Mouse (Mus musculus) layer of hippocampus, postnatal 25 days (tissue): ENCODE results near the gene H2-Eb2. TPM values are rescaled to one million over a fixed set of nuclear protein-coding genes. Genes with fewer than 3 reads are reported as not detected.

ENCODE experiments used
- DNase-seq, 2 experiments: peaks; one replicate each; pipeline ENCODE4 v3.0.0; 2022; ENCODE audit warnings: mixed read lengths in 2 of 2, low spot score in 1 of 2; ENCODE audit errors: extremely low spot score in 1 of 2
- total RNA-seq, 2 experiments: library from RNA; stranded (reverse); gene quantifications; 2 replicates each; pipeline ENCODE4 v1.2.3; 2021

The H2-Eb2 gene
- total RNA-seq = not detected

DNA sequence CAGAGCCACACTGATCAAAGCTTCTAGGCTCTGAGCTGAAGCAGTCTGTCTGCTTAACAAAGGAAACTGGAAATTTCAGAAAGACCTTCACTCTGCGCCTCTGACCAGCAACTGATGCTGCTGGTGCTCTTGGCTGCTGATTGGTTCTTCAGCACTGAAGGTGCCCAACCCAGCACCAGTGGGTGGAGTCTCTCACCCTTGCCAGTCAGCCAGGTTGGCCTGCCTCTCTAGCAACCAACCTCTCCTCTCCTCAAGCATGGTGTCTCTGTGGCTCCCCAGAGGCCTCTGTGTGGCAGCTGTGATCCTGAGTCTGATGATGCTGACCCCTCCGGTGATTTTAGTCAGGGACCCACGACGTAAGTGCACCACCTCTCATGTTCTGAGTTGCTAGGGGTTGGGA lies at the start of gene H2-Eb2:
Gene H2-Eb2 (plus strand): TSS at position 230 of the 400 bp plus-strand sequence.
- DNase-seq = no peak

DNA sequence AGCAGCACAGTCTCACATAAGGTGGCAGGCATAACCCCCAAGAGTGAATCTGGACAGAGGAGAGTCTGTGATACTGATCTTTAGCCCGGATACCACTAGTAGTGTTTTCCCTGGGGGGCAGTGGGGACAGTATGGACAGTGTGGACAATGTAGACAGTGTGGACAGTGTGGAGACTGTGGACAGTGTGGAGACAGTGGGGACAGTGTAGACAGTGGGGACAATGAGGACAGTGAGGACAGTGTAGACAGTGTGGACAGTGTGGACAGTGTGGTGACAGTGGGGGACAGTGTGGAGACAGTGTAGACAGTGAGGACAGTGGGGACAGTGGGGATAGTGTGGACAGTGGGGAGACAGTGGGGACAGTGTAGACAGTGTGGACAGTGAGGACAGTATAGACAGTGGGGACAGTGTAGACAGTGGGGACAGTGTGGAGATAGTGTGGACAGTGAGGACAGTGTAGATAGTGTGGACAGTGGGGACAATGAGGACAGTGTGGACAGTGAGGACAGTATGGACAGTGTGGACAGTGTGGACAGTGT lies 44.9 kb upstream of the H2-Eb2 start:
- DNase-seq = no peak

DNA sequence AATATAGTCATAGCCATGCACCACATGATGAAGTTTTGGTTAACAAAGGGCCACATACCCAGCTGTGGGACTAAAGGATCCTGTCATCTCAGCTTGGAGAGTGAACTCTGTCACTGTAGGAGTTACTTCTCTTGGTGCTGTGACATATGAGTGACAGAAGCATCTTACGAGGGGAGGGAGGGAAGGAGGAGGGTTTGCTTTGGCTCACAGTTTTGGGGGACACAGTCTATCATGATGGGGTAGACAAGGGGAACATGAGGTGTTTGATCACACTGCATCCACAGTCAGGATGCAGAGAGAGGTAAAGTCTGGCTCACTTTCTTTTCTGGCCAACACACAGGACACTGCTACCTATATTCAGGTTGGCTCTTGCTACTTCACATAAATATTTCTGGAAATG lies 43.6 kb upstream of the H2-Eb2 start:
- DNase-seq = no peak

DNA sequence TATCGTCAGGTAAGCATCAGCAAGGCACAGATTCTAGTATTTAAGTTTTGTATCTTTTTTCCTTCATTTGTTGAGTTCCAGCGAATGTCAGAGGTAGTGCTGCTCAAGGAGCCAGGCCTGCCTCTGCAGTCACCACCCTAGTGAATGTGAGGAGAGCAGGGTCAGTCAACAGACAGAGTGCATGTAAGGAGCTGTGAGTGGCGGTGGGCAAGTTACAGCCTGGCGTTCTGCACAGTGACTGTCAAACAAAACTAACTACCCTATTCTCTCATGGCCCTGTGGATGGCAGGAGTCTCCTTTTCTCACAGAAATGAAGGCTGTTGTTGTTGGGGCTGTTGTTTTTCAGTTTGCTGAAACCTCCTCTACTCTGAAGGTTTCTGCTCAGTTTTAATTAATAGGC lies 40.1 kb upstream of the H2-Eb2 start:
- no peak for DNase-seq

DNA sequence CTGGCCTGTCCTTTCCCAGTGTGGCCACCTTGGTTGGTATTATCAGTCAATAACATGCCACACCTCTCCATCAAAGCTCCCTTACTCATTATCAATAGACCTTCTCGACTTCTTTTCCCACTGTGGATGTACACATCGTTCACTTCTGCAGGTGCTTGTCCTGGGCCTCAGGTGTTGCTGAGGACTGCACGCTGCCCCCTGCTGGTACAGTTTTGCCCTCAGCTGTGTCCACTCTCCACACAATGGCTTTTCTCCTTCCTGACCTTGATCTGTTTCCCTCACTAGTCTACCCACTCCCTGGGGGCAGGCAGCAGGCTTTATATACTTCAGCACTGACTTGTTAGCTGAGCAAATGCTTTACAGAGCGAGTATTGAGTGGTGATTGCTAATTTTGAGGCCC lies 39.6 kb upstream of the H2-Eb2 start:
- DNase-seq = no peak

DNA sequence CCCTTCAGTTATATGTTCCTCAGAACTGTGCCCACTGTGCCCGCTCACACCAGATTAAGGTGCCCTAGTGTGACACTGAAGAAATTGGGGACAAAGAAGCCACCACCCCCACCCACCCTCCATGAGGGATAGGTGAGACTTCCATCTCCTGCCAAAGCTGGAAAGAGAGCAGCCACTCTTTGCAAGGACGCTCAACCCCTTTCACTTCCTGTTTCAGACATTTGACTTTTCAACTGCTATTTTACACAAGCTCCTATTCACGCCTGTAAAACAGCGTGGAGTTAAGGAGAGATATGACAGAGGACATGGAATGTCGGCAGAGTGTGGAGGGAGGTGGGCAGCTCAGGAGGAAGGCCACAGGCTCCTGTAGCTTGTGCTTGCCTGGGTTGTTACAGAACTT lies 39.0 kb upstream of the H2-Eb2 start:
- no peak for DNase-seq

DNA sequence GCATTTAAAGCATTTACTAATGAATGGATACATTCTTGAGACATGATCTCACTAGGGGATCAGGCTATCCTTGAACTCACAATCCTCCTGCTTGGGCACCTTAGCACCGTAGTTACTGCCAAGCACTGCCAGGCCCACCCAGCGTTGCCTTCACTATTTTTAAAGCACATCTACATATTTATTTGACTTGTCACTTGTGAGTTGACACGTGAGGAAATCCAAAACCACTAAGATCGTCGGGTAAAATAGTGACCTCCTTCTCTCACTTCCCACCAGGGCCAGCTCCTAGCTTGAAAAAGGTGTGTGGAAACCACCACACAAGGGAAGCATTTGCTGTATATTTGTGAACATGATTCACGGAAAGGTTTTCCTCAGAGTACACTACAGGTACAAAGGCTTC lies 38.5 kb upstream of the H2-Eb2 start:
- no peak for DNase-seq

DNA sequence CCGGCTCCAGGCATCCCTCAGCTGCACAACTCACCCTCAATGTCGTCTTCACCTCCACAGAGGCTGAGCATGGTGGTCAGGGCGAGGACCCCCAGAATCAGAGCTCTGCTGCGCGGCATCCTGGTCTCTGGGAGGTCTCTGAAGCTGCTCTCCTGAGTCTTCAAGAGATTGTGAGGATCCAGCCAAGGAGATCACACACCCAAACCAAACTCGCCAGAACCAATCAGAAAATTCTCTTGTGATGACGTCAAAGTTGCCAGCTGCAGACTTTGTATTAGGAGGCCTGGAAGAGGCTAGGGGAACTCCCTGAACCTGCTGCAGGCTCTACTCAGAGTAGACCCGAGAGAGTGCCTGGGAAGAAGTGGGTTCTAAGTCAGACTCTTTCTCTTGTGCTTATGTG lies 37.8 kb upstream of the H2-Eb2 start, which contains the start of gene H2-Aa:
Gene H2-Aa (minus strand): TSS at position 176 of the 400 bp plus-strand sequence.
- peak; percentile 32 to 69 for DNase-seq

DNA sequence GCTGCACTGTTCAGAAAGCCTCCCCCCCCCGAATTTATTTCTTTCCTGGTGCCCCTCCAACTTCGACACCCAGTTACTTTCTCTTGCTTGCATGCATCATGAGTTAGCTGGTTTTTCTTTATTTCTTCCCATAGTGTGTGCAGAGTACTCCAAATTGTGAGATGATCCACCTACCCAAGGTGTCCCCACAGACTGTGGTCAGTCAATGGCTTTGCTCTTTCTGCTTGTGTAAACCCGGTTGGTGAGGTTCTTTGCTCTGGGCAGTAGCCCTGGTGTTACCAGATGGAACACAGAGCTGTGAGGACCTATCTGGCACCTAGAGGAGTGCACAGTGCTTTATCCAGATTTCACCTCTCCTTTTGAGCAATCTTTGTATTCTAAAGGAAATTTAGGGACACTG lies 37.3 kb upstream of the H2-Eb2 start:
- DNase-seq = no peak

DNA sequence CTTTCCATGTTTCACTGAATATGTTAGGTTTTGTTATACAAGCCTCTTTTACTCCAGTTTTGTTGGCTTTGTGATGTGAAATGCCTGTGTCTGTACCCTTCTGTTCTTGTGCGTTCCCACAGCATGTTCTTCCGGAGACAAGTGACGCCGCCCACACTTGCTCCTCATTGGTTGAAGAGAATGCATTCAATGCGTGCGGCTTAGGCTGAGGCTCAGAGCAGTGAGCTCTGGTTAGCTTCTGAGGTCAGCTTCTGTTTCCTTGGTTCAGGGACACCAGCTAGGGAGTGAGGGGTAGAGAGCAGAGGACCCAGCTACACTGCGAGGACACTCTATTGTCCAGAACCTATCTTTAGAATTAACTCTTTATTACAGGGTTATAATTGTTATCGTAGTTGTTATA lies 33.9 kb upstream of the H2-Eb2 start:
- DNase-seq = peak; percentile 59 to 83

DNA sequence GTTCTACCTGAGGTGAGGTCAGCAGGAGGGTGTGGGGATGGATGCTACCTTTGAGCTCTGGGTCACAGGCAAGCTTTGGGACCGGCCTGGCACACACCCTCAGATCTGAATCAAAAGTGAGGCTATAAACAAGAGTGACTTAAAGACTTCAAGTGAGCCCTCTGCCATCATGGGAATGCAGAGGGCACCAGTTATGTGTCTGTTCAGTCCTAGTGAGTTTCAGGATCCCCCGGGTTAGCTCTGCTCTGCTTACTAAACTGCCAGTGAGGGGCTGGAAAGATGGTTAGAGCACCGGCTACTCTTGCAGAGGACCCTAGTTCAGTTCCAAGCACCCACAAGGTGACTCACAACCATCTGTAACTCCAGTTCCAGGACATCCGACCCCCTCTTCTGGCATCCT lies 32.9 kb upstream of the H2-Eb2 start:
- no peak for DNase-seq

DNA sequence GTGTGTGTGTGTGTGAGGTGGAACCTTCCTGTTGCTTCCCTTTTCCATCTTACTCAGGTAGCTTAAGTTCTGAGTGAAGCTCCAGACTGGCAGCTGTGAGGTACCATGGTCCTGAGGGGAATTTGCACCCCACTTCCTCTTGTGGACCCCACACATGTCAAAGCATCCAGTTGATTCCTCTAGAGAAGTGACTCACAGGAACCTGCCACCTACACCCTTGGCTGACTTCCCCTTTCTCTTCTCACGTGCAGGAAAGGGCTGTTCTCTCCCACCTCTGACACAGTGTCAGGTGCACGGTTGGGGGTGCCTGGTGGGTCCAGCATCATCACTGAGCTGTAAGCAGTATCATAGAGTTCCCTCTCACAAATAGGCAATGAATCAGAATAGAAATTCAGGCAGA lies 31.9 kb upstream of the H2-Eb2 start:
- no peak for DNase-seq

DNA sequence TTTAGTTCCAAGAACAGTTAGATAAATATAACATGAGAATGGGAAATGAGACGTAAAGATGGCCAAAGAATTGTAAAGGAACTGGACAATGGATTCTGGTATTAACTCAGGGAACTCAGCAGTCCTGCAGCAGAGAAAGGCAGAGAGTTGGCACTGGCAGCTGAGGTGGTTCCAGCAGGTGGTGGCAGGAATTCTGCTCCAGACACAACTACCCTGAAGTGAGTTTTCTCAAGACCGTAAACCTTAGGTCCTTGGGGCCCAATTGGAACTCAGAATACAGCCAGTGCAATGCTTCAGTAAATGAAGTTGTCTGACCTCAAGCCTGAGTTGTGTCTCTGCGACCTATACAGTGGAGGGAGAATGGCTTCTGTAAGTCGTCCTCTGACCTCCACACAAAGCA lies 31.2 kb upstream of the H2-Eb2 start:
- DNase-seq = no peak

DNA sequence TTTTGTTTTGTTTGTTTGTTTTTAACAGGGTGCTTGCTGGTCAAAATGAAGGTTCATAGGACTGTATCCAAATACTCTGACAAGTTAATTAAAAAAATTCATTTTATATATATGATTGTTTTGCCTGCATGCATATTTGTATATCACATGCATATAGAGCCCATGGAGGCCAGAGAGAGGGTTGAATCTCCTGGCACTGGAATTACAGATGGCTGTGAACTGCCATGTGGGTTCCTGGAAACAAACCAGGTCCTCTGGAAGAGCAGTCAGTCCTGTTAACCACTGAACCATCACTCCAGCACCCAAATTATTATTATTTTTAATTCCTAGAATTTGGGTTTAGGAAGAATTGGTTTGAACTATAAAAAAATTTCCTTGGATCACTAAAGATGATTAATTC lies 30.2 kb upstream of the H2-Eb2 start:
- no peak for DNase-seq

DNA sequence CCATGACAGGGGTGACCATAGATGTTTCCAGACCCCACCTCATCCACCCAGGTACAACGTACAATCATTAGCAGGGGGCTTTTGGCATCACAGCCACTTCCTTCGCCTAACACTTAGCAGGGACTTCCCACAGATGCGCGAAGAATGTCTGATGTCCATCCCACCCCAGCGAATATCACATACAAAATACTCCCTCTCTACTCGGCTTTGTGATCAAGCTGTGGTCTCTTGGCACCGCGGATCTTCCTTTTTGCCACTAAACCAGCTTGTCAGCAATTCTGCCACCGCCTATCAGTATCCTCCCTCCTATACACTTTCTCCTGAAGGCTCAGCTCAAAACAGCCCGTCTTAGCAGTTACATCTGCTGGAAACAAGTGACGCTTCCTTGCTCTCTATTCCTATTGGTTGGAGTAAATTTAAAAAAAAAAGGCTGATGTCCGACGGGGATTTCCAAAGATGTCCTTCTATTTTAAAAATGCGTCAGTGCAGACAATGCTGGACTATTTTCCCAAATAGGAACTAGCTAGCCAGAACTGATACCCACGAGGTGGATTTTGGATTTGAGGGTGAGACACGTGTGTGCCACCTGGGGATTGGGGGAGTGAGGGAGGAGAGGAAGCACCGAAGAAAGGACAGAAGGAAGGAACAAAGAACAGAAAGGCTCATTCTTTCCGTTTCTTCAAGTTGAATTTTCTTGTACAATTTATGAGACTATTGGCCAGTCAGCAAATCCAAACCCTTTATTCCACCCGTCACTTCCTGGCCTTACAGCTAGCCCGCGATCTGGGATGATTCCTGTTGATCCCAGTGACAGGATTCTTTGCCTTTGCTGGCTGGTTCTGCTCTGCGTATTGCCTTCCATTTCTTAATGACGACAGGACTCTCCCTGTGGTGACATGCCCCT lies 29.3 kb upstream of the H2-Eb2 start:
- no peak for DNase-seq

DNA sequence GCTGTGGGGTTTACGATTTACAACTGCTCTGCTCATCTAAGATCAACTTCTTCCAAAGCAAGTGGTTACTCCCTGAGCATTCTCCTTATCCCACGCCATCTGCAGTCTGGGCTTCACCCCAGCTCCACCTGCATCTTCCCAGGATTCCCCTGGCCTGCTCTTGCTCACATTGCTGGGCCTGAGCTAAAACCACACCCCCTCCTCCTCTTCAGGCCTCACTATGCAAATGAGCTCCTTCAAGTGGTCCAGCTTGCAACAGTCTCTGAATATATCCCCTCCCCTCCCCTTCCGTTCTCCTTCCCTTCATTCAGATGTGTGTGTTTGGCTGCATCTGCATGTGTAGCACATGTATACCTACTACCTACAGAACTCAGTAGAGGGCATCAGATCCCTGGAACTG lies 26.1 kb upstream of the H2-Eb2 start:
- no peak for DNase-seq

DNA sequence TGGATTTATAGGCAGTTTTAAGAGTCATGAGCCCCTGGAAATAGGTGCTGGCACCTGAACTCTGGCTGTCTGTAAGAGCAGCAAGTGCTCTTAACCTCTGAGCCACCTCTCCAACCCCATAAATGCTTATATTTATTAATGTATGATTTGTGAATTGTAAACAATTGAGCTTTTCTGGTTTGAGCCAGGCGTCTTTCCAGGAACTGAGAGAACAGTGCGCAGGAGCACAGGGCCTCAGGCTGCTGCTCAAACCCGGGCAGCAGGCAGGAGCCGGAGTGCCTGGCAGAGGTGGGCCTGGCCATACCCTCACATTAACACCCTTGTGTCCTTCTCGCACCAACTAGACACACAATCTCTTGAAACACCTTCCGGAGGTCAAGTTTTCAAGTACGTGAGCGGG lies 25.4 kb upstream of the H2-Eb2 start:
- DNase-seq = no peak

DNA sequence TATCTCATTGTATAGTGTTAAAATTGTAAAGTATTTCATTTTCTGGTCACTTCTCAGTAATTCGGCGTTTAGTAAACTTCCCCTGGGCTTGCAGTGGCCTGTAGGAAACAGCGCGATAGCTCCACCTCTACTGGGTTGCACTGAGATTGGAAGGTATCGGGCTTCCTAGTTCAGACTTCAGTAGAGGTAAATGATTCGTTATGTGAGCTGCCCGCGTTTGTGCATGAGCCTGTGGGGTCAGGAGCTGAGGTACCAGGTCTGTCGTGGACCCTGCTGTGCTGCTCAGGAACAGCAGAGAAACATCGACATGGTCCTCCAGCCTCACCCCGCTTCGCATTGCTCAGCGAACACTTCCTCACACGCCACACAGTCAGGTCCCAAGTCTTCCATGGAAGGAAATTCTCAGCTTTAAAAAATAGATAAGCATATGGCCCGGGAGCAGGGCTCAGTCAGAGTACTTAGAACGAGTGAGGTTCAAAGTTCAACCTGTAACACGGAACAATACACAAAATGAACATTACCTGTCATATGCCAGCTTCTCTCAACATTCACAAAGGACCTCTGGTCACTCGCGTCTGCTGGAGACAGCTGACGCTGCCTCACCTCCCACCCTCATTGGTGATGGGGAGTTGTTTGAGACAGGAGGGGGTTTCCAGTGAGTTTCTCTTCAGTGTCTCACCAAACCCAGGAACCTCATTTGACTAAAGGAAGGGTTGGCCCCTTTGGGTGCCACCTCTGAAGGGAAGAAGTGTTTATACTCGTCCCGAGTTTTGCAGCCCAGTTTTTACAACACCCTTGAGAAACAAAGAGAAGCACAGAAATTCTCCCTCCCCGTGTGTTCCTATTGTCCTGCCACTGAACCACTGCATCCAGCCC lies 24.5 kb upstream of the H2-Eb2 start:
- no peak for DNase-seq

DNA sequence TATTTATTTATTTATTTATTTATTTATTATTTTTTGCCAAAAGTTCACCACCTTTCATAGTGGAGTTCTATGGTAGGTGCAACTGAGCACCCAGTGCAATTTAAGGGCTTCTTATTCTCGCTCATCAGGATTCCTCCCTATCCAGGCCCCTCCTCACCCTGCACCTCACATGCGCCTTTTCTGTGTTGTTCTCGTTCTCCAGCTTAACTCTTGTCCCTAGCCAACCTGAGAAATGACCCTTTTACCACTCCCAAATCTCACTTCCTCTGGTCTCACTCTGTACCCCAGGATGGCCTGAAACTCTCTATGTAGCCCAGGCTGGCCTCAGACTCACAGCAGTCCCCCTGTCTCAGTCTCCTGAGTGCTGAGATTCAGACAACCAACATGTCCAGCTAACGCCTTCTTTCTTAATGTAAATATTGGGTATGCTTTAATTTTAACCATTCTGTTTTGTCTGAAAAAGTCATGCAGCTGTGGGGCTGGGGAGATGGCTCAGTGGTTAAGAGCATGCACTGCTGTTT lies 23.7 kb upstream of the H2-Eb2 start:
- no peak for DNase-seq

DNA sequence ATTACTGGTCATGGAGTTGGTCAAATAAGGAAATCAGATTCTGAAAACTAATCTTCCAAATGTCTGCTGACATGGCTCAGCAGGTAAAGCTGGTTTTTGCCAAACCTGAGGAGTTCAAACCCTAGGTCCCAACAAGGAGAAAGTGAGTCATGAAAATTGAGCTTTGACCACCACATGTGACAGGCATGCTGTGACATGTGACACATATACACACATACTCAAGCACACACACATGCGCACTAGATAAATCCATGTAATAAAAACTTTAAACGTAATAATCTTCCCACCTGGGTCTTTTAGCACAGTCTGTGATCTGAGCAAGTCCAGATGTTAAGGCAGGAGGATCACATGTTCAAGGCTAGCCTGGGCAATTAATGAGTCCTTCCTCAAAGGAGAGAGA lies 21.7 kb upstream of the H2-Eb2 start:
- DNase-seq = no peak

DNA sequence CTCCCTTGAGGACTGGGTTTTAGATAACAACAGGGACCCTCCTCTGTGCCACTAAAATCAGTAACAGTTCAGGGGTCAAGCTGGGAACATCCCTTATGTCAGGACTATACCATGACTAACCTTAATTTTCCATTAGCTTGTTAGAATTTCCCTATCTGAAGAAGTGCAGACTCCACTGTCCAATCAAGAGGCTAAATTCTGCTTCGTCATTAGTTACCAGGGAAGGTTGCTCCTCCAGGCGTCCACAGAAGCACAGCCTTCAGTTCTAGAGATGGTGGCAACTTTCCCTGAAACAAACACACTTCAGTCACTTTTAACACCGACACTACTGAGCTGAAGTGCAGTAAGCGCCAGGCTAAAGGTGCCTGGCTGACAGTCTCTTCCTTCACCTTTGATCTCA lies 20.7 kb upstream of the H2-Eb2 start:
- peak; percentile 16 to 39 for DNase-seq
